Mouse (Mus musculus): ENCODE results near the gene Rprd1b. TPM values are rescaled to one million over a fixed set of nuclear protein-coding genes. Genes with fewer than 3 reads are reported as not detected.
"Not testable (repeated sequence)": the region's sequence is repeated elsewhere in the genome, so short reads cannot be mapped to it uniquely, and the experiment has no call there.

The Rprd1b gene
- total and polyA plus RNA-seq, 2 experiments from 2014 or later, result 20.5 to 20.8 TPM

DNA sequence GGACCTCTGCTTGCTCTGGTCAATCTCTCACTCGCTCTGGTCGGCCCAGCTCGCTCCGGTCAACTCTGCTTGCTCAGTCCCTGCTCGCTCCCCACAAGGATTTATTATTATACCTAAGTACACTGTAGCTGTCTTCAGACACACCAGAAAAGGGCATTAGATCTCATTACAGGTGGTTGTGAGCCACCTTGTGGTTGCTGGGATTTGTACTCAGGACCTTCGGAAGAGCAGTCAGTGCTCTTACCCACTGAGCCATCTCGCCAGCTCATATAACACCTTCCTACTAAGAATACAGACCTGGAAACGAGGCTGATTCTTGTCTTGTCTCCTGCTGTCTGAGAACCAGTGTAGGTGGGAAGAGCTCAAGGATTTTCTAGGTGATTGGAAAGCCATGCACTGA lies 27.1 kb downstream of the Rprd1b start:
- not testable (repeated sequence) for ATAC-seq (ENCODE audit: low FRiP score); H3K27ac ChIP-seq (ENCODE audit: low read depth, low read length); DNase-seq (ENCODE audit: low spot score); H3K9ac ChIP-seq (replicated peaks; ENCODE audit: low read length, poor library complexity, severe bottlenecking); H3K4me3 ChIP-seq (ENCODE audit: low read depth, low read length); H3K4me2 ChIP-seq (ENCODE audit: low read depth, low read length, poor library complexity, severe bottlenecking); H3K9me3 ChIP-seq (ENCODE audit: low read length); H3K27me3 ChIP-seq (ENCODE audit: insufficient read depth, low read length); H3K4me1 ChIP-seq (ENCODE audit: insufficient read depth, low read length)
- WGBS, result 88% methylated on average over 8 of the region's 8 CpGs
- peaks cover 21% of the 10 kb centered on the region for H3K36me3 ChIP-seq (ENCODE audit: insufficient read depth, low read length)
- peak; percentile 58 for TF ChIP-seq CTCF (IDR thresholded peaks at IDR 0.05)

DNA sequence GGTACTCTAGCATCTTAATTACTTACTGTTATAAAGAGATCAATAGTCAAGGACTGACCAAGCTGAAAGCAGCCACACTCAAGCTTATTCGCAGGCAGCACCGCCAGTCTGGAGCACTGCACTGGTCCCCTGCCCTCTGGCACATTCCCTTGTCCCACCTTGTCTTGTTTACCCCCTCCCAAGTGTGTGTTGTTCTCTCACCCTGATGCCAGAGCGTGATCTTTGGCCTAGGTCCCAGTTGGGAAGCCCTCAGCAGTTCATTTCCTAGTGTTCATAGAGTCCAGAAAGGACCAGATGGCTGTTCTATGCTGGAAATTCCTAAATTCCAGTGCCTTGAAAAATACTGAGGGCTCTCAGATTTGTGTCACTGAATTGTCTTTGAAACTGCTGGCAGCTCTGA lies 28.7 kb downstream of the Rprd1b start:
- no peaks in the 10 kb centered on the region for H3K9me3 ChIP-seq (ENCODE audit: low read length)
- no peak for TF ChIP-seq CTCF (IDR thresholded peaks at IDR 0.05)
- H3K4me2 ChIP-seq (ENCODE audit: low read depth, low read length, poor library complexity, severe bottlenecking), result no peak overlapping the region
- no peaks in the 10 kb centered on the region for H3K4me1 ChIP-seq (ENCODE audit: insufficient read depth, low read length)
- H3K4me3 ChIP-seq (ENCODE audit: low read depth, low read length), result no peak overlapping the region
- DNase-seq (ENCODE audit: low spot score) (no peak), ATAC-seq (ENCODE audit: low FRiP score) (no peak)
- 76% methylated on average over 3 of the region's 3 CpGs for WGBS
- no peaks in the 10 kb centered on the region for H3K27me3 ChIP-seq (ENCODE audit: insufficient read depth, low read length)
- H3K27ac ChIP-seq (ENCODE audit: low read depth, low read length), result no peak overlapping the region
- H3K36me3 ChIP-seq (ENCODE audit: insufficient read depth, low read length), result peaks cover 20% of the 10 kb centered on the region
- H3K9ac ChIP-seq (replicated peaks; ENCODE audit: low read length, poor library complexity, severe bottlenecking), result no peak overlapping the region

DNA sequence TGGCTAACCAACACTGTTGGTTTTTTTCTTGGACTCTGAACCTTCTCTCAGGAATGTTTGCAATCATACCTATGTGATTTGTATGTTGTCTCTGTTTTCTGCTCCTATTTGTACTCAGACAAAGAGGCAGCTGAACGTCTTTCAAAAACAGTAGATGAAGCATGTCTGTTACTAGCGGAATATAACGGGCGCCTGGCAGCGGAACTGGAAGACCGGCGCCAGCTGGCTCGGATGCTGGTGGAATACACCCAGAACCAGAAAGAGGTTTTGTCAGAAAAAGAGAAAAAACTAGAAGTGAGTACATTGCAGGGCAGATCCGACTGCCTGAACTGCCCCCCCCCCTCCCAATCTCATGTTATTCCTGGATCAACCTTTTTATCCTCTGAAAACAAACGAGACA lies 30.2 kb downstream of the Rprd1b start:
- no peaks in the 10 kb centered on the region for H3K9me3 ChIP-seq (ENCODE audit: low read length)
- H3K4me1 ChIP-seq (ENCODE audit: insufficient read depth, low read length), result no peaks in the 10 kb centered on the region
- no peak for ATAC-seq (ENCODE audit: low FRiP score)
- H3K9ac ChIP-seq (replicated peaks; ENCODE audit: low read length, poor library complexity, severe bottlenecking), result no peak overlapping the region
- WGBS, result 73% methylated on average over 10 of the region's 10 CpGs
- no peaks in the 10 kb centered on the region for H3K27me3 ChIP-seq (ENCODE audit: insufficient read depth, low read length)
- H3K4me2 ChIP-seq (ENCODE audit: low read depth, low read length, poor library complexity, severe bottlenecking), result no peak overlapping the region
- peak; percentile 56 for DNase-seq (ENCODE audit: low spot score)
- no peak overlapping the region for H3K4me3 ChIP-seq (ENCODE audit: low read depth, low read length)
- TF ChIP-seq CTCF (IDR thresholded peaks at IDR 0.05), result no peak
- no peak overlapping the region for H3K27ac ChIP-seq (ENCODE audit: low read depth, low read length)
- H3K36me3 ChIP-seq (ENCODE audit: insufficient read depth, low read length), result peaks cover 22% of the 10 kb centered on the region

DNA sequence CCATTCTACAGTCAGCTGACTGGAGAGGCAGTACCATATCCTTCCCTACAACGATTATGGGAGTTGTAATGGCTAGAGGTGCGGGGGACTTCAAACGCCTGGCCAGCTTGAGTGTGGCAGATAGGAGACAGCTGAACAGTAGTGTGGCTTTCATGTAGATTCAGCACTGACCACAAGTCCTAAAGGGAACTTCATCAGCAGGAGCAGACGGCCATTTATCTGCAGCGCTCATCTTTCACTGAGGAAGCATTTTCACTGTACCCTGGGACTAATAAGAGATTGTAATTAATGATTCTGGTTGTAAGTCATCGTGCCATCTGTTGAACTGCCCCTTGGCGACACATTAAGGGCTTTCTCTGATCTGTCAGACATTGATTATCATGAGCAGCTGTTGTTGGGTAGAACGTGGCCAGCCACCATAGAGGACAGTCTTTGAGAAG lies 31.4 kb downstream of the Rprd1b start:
- WGBS, result 67% methylated on average over 8 of the region's 8 CpGs

DNA sequence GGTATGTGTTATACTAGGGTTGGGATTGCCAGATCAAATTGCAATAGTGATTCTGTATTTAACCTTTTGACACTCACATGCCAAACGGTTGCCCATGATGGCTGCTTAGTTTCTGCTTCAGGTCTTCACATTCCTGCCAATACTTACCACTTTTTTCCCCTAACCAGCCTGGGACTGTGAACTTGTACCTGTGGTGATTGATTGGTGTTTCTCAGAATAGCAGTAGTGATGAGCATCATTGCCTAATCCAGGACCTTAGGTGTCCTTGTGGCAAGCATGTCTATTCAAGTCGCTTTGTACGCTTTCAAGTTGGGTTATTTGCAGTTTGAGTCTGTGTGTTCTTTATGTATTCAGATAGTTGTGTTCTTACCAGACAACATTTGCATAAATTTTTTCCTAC lies 34.7 kb downstream of the Rprd1b start:
- Histone ChIP-seq H3K9ac (replicated peaks; ENCODE audit: low read length, poor library complexity, severe bottlenecking) (no peak overlapping the region), H3K36me3 (ENCODE audit: insufficient read depth, low read length) (peaks cover 25% of the 10 kb centered on the region), H3K27me3 (ENCODE audit: insufficient read depth, low read length) (no peaks in the 10 kb centered on the region), H3K4me1 (ENCODE audit: insufficient read depth, low read length) (no peaks in the 10 kb centered on the region), H3K4me3 (ENCODE audit: low read depth, low read length) (no peak overlapping the region), H3K27ac (ENCODE audit: low read depth, low read length) (no peak overlapping the region), H3K9me3 (ENCODE audit: low read length) (no peaks in the 10 kb centered on the region), H3K4me2 (ENCODE audit: low read depth, low read length, poor library complexity, severe bottlenecking) (no peak overlapping the region)
- DNase-seq (ENCODE audit: low spot score) (no peak), ATAC-seq (ENCODE audit: low FRiP score) (no peak)
- 91% methylated on average over 3 of the region's 3 CpGs for WGBS
- TF ChIP-seq CTCF (IDR thresholded peaks at IDR 0.05), result no peak

More for the DNA sequence above, 31.4 kb downstream of the Rprd1b start:
- Histone ChIP-seq H3K4me3 (ENCODE audit: low read depth, low read length) (no peak overlapping the region), H3K4me2 (ENCODE audit: low read depth, low read length, poor library complexity, severe bottlenecking) (no peak overlapping the region), H3K36me3 (ENCODE audit: insufficient read depth, low read length) (peaks cover 22% of the 10 kb centered on the region), H3K27me3 (ENCODE audit: insufficient read depth, low read length) (no peaks in the 10 kb centered on the region), H3K9ac (replicated peaks; ENCODE audit: low read length, poor library complexity, severe bottlenecking) (no peak overlapping the region), H3K4me1 (ENCODE audit: insufficient read depth, low read length) (no peaks in the 10 kb centered on the region), H3K9me3 (ENCODE audit: low read length) (no peaks in the 10 kb centered on the region), H3K27ac (ENCODE audit: low read depth, low read length) (no peak overlapping the region)
- ATAC-seq (ENCODE audit: low FRiP score), result no peak
- no peak for TF ChIP-seq CTCF (IDR thresholded peaks at IDR 0.05)
- peak; percentile 67 for DNase-seq (ENCODE audit: low spot score)

DNA sequence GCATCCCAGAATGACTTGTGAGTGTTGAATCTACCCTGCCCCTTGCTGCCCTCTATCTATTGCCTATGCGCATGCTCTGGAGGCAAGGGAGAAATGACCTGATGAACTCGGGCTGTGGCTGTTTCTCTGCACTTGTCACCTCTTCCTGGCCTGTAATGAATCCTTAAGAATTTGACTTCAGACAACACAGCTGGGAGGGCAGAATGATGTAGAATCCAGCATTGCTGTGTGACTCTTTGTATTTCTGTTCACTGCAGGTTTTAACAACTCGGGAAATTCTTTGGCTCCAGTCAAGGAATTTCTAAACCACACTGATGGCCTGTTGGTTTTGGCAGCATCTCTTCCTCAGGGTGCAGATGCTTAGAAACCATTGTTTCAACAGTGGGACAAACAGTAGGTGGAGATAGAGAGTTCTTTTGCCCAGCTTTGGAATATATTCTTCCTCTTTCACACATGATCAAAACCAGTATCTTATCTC lies 36.3 kb downstream of the Rprd1b start:
- H3K4me2 ChIP-seq (ENCODE audit: low read depth, low read length, poor library complexity, severe bottlenecking), result no peak overlapping the region
- no peak for ATAC-seq (ENCODE audit: low FRiP score)
- no peaks in the 10 kb centered on the region for H3K4me1 ChIP-seq (ENCODE audit: insufficient read depth, low read length)
- H3K4me3 ChIP-seq (ENCODE audit: low read depth, low read length), result no peak overlapping the region
- H3K9me3 ChIP-seq (ENCODE audit: low read length), result no peaks in the 10 kb centered on the region
- H3K27ac ChIP-seq (ENCODE audit: low read depth, low read length), result no peak overlapping the region
- no peaks in the 10 kb centered on the region for H3K27me3 ChIP-seq (ENCODE audit: insufficient read depth, low read length)
- WGBS, result 57% methylated on average over 3 of the region's 3 CpGs
- H3K9ac ChIP-seq (replicated peaks; ENCODE audit: low read length, poor library complexity, severe bottlenecking), result no peak overlapping the region
- TF ChIP-seq CTCF (IDR thresholded peaks at IDR 0.05), result peak; percentile 72
- H3K36me3 ChIP-seq (ENCODE audit: insufficient read depth, low read length), result peaks cover 21% of the 10 kb centered on the region
- peak; percentile 61 for DNase-seq (ENCODE audit: low spot score)

Measured in midbrain, postnatal 0 days (tissue).